Mouse (Mus musculus) neutrophil, adult 5-6 weeks (primary cell): ENCODE data around the gene Coq2. TPM values are rescaled to one million over a fixed set of nuclear protein-coding genes. Genes with fewer than 3 reads are reported as not detected.

Experiments
- ATAC-seq: fragments of 151-379, 151-347 bp; 2 replicates; pipeline ENCODE4 v1.8.0; 2017; ENCODE audit warnings: mild to moderate bottlenecking, moderate TSS enrichment; ENCODE audit not compliant: insufficient number of reproducible peaks, poor library complexity, low FRiP score, severe bottlenecking; ENCODE audit errors: extremely low read depth
- total RNA-seq: library from RNA; stranded (forward); fragments of 200-1000 nt; gene quantifications from 2 replicates; pipeline ENCODE4 v1.2.3, GENCODE M21; 2017

The Coq2 gene
- total RNA-seq, 1 experiment from 2014 or later: 38.6 TPM

DNA sequence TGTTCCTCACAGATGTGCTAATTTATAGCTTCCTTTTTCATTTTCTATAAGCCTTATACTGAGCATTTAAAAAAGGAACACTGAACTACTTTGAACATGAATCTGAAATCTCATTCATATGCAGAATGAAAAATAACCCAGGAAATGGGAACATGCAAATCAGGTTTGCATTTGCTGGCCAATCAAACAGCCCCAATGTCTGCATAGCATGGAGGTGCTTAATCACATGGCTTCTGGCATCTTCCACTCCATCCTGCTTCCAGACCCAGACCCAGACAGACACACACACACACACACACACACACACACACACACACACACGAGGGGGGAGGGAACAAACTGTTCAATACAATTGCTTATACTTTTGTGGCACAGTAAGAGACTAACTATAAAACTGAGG lies 8.0 kb downstream of the Coq2 start:
- ATAC-seq: no peak

DNA sequence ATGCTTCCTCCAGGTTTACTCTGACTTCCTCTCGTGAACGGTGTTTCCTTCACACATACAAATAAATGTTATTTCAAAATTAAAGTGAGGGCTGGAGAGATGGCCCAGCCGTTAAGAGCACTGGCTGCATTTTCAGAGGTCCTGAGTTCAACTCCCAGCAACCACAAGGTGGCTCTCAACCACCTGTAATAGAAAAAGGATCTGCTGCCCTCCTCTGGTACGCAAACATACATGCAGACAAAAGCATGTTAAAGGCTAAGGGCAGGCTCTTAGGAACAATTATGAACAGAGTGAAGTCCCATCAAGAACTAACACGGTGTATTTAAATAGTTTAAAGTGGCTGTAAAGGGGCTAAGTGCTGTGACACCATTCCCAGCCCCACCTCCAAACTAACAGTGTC lies 11.1 kb downstream of the Coq2 start:
- peak; percentile 74 for ATAC-seq

DNA sequence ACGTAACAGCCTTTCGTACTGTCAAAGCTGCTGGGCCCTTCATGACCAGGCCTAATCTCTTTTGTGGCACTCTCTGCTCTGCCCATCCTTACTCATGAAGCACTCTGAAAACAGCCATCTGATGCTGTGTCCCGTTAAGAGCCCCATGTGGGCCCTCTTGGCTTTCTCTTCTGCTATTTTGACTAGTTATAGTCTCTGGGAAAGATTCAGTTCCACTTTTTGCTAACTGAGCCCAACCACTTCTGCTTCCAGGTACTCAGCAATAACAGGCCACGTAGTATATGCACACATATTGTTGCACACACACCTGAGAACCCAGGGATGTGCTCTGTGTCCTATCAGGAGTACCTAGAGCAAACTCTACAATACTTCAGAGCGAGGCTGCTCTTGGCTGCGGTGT lies 11.9 kb downstream of the Coq2 start:
- ATAC-seq: peak; percentile 85

DNA sequence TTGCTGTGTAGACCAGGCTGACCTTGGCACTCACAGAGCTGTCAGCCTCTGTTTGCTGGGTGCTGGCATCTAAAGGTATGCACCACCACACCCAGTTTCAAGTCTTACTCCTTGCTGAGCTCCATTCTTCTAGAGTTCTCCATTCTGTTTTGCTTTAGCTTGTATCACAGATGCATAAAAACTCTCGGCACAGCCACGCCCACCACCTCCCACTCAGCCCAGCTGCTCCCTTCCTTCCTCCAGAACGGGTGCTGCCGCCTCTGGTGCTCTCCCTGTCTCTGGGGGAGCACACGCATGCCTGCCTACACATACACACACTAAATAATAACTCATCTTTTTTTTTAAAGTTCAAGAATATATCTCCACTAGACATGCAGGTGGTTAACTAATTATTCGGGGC lies 16.5 kb downstream of the Coq2 start:
- ATAC-seq: no peak

DNA sequence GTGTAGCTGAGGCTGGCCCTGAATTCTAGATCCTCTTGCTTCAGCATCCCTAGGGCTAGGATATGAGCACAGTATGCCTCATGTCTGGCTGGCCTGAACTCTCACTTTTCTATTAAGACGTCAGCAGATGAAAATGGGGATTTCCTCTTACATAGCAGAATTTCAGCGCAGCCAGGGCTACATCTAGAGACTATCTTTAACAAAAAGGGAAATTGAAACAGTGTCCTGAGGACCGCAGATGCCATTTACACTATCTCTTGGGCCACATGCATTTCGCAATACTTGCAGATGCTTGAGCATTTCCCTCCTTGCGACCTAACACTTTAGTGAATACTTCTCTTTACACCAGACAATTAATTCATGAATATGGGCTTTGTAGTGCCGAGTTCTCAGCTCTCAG lies 18.6 kb downstream of the Coq2 start:
- peak; percentile 75 for ATAC-seq

DNA sequence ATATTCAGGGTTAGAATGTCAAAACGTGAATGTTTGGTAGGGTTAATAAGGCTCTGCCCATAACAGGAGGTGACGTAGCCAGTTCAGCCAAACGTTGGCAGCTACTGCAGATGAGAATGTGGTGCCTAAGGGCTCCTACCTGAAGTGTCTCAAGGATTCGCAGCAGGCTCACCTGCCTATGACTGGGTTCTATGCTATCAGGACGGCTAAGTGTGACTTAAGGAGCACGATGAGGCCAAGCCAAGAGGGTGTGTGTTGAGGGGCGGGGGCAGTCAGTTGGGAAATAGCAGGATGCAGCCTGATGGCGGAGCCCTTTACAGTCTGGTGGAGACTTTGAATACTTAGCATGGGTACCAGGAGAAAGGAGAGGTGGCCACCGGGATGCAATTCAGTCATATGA lies 22.6 kb downstream of the Coq2 start:
- no peak for ATAC-seq

DNA sequence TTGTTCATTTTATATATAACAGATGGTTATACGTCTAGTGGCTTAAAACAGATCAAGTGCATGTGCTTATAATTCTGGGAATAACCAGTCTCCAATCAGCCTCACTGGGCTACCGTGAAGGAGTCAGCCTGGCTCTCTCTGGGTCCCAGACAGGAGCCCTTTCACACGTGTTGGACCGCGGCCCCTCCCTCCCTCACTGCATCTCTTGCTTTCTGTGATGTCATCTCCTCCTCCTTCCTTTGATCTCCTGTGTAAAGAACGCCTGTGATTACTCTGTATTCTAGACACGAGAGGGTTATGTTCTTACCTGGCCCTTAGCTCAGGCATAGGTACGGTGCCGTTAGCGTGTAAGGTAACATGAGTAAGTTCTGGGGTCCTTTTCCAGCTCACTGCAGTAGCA lies 23.5 kb downstream of the Coq2 start:
- no peak for ATAC-seq

DNA sequence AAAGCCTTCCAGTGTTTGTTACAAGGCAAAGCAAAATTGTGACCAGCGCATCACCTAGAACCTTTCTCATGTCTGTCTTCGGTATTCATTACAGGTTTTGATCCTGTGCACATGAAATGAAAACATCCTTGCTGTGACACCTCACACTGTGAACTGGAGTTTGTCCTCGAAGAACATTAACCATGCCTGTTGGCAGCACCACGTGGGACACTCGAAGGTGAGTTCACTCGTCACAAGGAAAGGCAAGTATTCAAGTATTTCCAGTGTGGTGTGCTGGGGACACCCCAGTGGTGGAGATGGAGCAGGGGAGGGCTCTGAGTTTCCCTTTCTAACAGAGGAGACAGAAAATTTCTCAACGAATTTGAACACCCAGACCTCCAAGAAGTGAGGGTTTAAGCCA lies 24.0 kb downstream of the Coq2 start:
- ATAC-seq: no peak

DNA sequence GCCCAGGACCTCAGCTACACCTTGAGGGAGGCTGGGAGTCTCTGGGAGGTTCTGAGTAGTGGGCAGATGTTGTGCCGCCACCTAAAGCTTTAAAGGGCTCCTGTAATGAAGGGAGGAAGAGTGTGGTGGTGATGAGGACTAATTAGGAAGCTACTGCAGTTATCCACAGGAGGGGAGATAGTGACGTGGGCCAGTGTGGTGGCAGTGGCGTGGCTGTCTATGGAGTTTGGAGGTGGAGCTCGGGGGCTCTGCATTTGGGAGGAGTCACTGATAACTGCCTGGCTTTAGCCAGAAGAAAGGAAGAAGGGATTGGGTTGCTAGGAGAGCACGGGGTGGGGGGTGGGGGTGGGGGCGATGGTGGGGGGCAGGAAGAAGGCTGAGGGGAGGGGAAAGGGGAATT lies 26.4 kb downstream of the Coq2 start:
- ATAC-seq: no peak

DNA sequence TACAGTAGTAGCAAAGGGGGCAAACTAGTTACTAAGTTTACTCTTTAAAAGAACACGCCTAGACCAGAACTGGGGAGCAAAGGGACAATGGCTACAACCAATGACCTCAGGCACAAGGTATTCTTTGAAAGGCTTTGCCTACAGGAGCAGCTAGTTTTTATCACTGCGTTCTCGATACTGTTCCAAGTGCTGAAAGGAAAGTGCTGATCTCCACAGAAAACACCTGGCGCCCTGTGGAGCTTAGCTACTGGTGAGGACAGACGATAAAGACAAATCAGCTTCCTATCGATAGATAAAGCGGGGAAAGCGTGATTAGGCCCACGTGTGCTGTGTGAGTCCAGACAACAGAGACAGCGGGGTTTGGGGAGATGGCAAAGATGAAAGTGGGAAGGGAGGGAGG lies 26.9 kb downstream of the Coq2 start:
- no peak for ATAC-seq

DNA sequence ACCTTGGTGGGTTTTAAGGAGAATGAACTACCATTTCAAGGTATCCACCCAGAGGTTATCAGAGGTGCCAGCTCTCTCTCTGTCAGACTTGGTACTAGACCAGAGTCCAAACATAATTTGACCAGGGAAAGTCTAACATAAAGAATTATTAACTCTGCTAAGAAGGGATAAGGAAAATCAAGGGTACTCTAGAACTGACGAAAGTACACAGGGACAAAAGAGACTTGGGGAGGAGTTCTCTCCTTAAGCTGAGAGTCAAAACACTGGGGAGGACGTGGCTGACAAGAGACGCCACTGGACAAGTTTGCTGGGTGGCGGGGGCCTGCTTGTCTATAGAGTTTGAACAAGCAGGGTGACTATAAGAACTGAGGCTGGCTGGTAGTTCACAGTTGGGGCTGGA lies 28.4 kb downstream of the Coq2 start:
- ATAC-seq: no peak

DNA sequence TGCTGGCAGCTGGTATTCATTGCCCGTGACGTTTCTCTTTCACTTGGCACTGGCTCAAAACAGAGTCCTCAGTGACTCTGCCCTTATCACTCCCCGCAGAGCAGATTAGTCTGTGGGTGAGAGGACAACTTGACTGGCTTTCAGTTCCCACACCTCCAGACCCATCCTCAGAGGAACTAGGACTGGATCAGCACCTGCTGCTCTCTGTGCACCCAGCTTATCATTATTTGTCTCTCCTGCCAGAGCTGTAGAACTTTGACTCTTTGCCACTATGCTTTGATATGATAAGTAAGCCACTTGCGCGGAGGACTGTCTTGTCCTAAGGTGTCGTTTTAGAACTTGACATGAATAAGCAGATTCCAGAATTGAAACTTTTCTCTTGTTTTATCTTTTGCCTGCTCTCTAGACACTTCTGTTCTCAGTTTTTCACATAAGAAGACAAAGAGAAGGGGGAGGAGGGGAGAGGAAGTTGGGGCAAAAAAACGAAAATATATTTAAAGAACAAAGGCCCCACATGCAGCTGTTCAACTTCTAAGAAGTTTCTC lies 30.9 kb downstream of the Coq2 start:
- ATAC-seq: peak; percentile 49

DNA sequence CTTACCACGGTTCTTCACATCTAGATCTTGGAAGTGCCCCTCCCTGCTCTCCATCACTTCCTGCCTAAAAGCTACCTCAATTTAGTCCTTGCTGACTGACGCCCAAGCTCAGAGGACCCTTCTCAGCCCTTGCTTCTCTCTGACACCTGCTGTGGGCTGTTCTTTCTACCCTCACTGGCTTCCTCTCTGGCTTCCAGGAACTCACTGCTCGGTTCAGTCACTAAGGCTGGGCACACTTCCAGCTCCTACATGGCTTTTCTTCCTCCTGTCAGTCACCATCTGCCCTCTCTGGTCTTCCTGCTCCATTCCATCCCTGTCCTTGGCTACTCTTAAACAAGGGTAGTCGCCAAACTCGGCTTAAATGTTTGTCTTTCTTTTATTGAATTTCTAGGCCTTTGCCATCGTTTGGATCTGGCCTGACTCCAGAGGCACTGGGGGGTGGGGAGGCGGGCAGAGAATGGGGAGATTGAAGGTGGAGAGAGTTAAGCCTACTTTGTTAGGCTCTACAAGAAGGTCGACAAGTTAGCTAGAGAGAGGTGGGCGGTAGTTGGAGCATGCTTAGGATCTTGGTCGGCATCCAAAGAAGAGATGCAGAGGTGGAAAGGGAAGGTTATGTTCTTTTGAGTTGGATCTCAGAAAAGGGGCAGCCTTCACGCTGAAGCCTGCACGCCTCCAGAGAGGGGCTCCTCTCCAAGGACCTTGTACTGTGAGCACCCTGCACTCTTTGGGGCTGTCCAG lies 31.5 kb downstream of the Coq2 start:
- ATAC-seq: peak; percentile 28; the same call in 1 of the 2 replicates

DNA sequence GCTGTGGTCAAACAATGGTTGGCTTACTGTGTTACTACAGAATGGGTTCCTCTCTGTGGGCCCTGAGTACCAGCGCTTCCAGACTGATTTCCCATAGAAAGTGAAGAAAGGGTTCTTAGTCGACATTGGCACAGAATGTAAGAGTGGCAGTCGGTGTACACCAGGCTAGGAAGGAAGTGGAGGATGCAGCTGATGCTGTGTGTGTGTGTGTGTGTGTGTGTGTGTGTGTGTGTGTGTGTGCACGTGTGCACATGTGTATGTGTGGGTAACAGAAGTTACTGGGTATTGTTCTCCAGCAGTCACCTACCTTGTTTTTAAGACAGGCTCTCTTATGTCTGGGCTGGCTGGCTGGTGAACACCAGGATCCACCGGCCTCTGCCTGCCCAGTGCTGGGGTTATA lies 32.6 kb downstream of the Coq2 start:
- ATAC-seq: no peak

DNA sequence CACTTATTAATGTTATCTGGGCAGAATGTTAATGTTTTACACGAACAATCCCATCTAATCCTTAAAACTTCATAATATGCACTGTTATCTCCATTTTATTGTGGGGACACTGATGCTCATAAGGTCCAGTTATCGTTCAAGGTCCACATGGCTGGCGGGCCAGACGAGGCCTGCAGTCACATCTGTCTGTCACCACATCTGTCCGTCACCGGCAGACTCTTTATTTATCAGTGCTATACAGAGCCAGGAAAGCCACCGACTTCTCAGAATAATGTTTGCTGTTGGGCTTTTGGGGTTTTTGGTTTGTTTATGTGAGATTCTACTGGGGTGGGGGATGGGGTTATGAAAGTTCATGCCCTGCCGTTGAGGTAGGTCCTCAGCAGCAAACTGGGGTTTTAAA lies 36.5 kb downstream of the Coq2 start:
- no peak for ATAC-seq

DNA sequence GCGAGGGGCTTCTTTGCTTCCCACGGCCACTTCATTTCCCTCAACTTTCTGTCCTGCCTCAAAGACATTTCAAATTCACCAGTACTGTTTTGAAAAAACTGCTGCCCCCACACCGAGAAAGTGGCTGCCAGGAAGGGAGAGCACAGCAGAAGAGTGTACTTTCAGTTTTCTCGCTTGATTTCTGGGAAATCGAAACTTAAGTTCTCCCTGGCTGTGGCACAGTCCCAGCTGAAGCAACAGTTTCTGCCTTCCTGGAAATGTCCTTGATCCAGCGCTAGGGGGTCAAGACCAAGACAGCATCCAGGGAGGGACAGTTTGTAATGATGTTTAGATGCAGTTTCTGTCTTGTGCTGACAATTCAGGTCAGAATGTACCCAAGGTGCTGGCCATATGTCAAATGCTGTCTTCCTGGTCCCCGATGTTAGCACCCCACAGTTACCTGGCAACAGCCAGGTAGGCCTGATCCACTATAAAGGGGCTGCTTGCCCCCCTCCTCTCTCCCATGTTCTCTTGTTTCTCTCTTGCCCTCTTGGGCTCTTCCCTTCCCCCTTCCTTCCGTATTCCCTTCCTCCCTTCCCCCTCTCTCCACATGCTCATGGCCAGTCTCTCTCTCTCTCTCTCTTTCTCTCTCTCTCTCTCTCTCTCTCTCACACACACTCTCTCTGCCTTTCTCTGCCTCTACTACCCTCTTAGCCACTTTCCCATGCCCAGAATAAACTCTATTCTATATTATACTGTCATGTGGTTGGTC lies 38.0 kb downstream of the Coq2 start:
- ATAC-seq: 0 out of 2 replicates have a peak, but pooled peaks have one; percentile 7

DNA sequence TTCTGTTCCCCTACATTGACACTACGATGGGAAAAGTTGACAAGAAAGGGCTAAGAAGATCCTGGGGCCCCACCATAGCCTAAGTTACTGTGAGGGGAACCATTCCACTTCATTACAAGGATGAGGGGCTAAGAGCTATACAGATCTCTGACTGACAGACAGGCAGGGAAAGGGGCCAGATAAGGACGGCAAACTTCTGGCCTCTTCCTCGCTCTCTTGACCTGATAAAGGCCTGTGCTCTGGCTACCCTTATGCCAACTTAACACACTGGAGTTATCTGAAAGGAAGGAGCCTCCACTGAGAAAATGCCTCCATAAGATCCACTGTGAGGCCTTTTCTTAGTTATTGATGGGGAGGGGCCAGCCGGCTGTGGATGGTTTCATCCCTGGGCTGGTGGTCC lies 39.0 kb downstream of the Coq2 start:
- no peak for ATAC-seq

DNA sequence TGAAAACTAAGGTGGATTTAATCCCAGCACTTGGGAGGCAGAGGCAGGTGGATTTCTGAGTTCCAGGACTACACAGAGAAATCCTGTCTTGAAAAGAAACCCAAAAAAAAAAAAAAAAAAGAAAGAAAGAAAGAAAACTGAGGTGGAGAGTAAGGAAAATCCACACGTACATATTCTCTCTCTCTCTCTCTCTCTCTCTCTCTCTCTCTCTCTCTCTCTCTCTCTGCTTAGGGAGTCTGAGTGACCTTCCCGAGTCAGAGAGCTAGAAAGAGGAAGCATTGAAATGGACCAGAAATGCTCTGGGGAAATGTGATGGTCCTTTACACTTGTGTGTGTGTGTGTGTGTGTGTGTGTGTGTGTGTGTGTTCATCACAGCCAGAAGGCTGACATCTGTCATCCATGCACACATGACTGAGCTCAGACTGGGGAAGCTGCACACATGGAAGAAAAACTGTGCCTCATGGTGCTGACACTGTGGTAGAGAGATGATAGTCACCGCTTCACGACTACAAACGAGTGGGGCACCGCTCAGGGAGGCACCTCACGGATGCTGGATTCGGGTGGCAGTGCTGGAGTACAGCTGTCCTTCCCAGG lies 40.0 kb downstream of the Coq2 start:
- ATAC-seq: peak; percentile 55

DNA sequence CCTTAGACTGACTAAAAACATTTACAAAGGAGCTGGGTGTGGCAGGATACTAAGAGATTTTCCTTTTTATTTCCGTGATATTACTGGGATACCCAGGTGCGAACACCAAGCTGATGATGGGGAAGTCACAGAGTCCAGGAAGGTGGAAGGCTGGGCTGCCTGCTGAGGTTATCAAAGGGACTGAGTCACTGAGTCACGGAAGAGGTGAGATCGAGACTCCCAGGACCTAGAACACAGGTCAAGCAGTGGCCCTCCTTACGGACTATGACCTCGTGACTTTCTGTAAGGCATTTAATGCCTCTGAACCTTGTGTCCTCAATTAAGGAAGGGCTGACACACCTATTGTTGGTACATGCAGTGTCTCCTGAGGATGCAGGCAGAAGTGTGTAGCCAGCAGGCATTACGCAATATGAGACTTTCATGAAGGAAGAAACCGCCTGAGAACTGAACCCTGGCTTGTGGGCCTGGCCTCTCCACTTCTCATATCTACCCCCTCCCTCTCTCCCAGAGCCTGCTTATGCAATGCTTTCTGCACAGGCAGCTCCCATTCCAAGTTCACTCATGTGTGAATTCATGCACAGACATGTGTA lies 42.3 kb downstream of the Coq2 start:
- ATAC-seq: peak; percentile 40; the same call in 1 of the 2 replicates

DNA sequence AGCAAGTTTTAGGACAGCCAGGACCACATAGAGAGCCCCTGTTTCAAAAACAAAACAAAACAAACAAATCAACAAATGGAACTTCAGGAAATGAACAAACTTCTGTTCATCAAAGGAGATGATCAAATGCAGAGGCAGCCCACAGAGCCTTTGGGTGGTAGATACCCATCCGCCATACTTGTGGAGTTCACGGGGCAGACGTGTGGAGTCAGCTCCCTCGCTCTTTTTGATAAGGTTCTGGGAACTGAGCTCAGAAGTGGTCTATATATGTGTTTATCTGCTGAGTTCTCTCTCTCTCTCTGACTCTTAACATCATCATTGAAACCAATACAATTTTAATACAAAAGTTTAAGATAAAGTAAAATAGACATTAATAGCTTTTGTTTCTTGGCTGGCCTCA lies 46.1 kb downstream of the Coq2 start:
- ATAC-seq: no peak
